Mouse (Mus musculus): ENCODE data around the gene Dnmt3a. TPM values are rescaled to one million over a fixed set of nuclear protein-coding genes. Genes with fewer than 3 reads are reported as not detected.

Gene Dnmt3a
- polyA plus RNA-seq, 1 experiment from 2014 or later, result 53.8 TPM

DNA sequence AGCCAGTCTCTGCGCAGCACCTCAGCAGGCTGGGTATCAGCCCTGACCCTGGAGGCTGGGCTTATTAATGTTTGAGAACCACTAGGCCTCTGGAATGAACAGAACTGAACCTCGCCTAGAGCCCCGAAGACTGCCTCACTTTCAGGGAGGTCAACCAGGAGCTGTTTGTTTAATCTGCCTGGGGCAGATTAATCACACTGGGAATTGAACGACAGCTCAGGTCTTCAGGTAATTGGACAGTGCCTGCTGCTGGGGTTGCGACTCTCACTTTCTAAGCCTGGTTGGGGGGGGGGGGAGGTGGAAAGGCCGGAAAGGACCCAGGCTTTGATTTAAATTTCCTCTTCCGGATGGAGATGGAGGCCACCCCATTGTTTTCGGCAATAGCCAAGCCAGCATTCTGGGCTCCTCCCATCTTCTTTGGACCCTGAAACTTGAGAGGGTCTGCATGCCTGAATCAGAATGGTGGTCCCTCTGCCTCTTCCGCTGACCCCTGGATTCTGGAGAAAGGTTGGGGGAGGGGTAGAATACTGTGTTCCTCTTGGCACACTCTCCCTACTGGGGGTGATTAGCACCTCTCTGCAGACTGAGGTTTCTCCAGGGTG lies 79.2 kb downstream of the Dnmt3a start:
- Histone ChIP-seq H3K36me3 (ENCODE audit: control insufficient read depth, insufficient read depth, low read length) (peaks cover 12% of the 10 kb centered on the region; the same call in 1 of the 2 replicates), H3K27ac (ENCODE audit: low read length) (no peak overlapping the region), H3K4me2 (ENCODE audit: low read depth, low read length) (no peak overlapping the region), H3K27me3 (replicated peaks; ENCODE audit: control insufficient read depth, insufficient read depth, low read length) (no peaks in the 10 kb centered on the region), H3K9ac (ENCODE audit: low read depth, low read length) (0 out of 2 replicates have a peak overlapping the region, but pooled peaks have one; percentile 6), H3K4me1 (ENCODE audit: control insufficient read depth, insufficient read depth, low read length) (peaks cover 36% of the 10 kb centered on the region), H3K9me3 (ENCODE audit: control insufficient read depth, low read length) (no peaks in the 10 kb centered on the region), H3K4me3 (ENCODE audit: low read length) (no peak overlapping the region)
- ATAC-seq, result no peak
- WGBS, result 39% methylated on average over 9 of the region's 9 CpGs

DNA sequence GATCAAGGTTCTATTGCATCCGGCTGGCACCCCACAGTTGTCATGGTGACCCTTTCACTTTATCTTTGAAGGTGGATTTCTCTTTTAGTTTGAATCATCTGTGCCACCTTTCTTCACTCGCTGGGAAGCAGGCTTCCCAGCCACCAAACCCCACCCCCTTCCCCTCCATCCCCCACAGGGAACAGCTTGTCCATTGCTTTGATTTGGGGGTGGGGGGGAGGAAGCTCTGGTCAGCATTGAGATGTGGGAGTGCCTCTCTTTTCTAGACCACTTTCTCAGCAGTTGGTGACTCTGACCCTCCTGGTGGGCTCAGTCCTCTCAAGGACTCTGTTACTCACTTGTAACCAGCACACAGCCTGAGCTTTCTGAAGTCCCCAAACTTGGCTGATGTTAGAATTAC lies 80.8 kb downstream of the Dnmt3a start:
- Histone ChIP-seq H3K4me2 (ENCODE audit: low read depth, low read length) (no peak overlapping the region), H3K36me3 (ENCODE audit: control insufficient read depth, insufficient read depth, low read length) (peaks cover 12% of the 10 kb centered on the region; the same call in 1 of the 2 replicates), H3K4me3 (ENCODE audit: low read length) (no peak overlapping the region), H3K9ac (ENCODE audit: low read depth, low read length) (no peak overlapping the region), H3K9me3 (ENCODE audit: control insufficient read depth, low read length) (no peaks in the 10 kb centered on the region), H3K27ac (ENCODE audit: low read length) (no peak overlapping the region), H3K4me1 (ENCODE audit: control insufficient read depth, insufficient read depth, low read length) (peaks cover 48% of the 10 kb centered on the region), H3K27me3 (replicated peaks; ENCODE audit: control insufficient read depth, insufficient read depth, low read length) (no peaks in the 10 kb centered on the region)
- ATAC-seq, result no peak
- 49% methylated on average over 2 of the region's 2 CpGs for WGBS

DNA sequence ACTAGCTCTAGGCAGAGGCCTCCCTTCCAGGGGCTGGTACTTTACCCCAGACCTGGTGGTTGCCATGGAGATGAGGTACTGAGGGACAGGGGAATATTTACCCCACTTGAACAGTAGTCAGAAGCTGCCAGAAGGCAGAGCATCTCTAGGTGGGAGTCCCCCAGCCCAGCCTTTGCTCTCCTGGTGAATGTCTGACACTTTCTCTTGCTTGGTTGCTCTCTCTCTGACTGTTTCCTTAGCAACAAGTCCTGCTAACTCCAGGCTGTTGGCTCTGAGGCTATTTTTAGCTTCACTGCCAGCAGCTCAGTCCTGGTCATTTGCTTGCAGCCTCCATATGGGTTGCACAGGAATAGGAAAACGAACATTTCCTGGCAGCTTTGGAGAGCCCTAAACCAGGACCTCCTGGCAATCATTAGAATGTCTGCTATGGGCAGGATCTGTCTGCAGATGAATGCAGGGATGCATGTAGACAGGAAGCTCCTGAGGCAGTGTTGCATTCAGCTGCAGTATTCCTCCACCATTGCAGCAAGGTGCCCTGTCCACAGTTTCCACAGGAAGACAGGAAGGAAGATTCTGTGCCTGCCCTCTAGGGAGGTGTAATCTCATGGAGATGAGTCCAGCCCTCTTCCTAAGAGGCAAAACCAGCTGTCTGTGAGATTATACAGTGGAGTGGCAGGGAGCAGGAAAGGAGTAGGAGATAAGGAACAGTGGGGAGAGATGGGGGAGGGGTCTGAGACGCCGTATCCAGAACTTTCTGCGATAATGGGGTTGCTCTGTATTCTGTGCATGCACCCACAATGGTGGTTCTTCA lies 81.9 kb downstream of the Dnmt3a start:
- 22% methylated on average over 4 of the region's 4 CpGs for WGBS
- peak; percentile 45 for ATAC-seq
- Histone ChIP-seq H3K36me3 (ENCODE audit: control insufficient read depth, insufficient read depth, low read length) (peaks cover 4% of the 10 kb centered on the region; the same call in 1 of the 2 replicates), H3K27me3 (replicated peaks; ENCODE audit: control insufficient read depth, insufficient read depth, low read length) (no peaks in the 10 kb centered on the region), H3K27ac (ENCODE audit: low read length) (peak overlapping the region; percentile 77), H3K4me3 (ENCODE audit: low read length) (no peak overlapping the region), H3K4me2 (ENCODE audit: low read depth, low read length) (no peak overlapping the region), H3K9ac (ENCODE audit: low read depth, low read length) (no peak overlapping the region), H3K4me1 (ENCODE audit: control insufficient read depth, insufficient read depth, low read length) (peaks cover 60% of the 10 kb centered on the region), H3K9me3 (ENCODE audit: control insufficient read depth, low read length) (no peaks in the 10 kb centered on the region)

DNA sequence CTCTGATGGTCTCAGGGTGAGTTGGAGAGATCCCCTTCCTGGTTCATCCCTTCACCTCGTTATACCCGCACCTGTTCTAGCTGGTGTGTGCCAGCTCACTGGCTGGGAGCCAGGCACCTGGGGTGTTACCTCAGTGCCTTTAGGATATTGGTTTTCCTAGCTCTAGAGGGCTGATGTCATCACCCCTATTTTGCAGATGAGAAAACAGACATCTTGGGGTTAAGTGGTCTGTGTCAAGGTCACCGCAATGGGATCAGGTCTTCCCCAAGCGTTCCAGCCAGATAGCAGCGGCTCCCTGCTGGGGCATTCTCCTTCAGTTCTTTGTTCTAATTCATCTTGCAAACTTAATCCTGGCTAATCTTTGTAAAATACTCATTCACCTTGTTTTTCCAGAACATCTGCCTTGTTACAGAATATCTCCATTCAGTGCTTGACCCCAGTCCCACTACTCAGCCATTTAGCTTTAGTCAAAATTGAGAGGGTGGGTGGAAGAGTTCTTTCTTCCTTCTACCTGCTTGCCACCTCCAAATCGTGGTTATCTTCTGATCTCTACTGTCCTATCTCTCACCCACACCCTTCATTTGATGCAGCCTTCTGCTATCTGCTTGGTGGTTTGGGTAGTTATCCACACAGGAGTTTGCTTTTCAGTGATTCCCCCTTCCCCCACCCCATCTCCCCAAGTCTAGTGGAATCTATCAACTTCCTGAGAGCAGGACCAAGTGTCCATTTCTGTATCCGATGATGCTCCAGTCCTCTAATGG lies 84.2 kb downstream of the Dnmt3a start:
- Histone ChIP-seq H3K36me3 (ENCODE audit: control insufficient read depth, insufficient read depth, low read length) (0 out of 2 replicates have a peak, but pooled peaks cover 3% of the 10 kb centered on the region), H3K27me3 (replicated peaks; ENCODE audit: control insufficient read depth, insufficient read depth, low read length) (no peaks in the 10 kb centered on the region), H3K27ac (ENCODE audit: low read length) (no peak overlapping the region), H3K9me3 (ENCODE audit: control insufficient read depth, low read length) (no peaks in the 10 kb centered on the region), H3K4me2 (ENCODE audit: low read depth, low read length) (no peak overlapping the region), H3K4me3 (ENCODE audit: low read length) (no peak overlapping the region), H3K4me1 (ENCODE audit: control insufficient read depth, insufficient read depth, low read length) (peaks cover 64% of the 10 kb centered on the region), H3K9ac (ENCODE audit: low read depth, low read length) (no peak overlapping the region)
- 52% methylated on average over 7 of the region's 7 CpGs for WGBS
- ATAC-seq, result no peak

DNA sequence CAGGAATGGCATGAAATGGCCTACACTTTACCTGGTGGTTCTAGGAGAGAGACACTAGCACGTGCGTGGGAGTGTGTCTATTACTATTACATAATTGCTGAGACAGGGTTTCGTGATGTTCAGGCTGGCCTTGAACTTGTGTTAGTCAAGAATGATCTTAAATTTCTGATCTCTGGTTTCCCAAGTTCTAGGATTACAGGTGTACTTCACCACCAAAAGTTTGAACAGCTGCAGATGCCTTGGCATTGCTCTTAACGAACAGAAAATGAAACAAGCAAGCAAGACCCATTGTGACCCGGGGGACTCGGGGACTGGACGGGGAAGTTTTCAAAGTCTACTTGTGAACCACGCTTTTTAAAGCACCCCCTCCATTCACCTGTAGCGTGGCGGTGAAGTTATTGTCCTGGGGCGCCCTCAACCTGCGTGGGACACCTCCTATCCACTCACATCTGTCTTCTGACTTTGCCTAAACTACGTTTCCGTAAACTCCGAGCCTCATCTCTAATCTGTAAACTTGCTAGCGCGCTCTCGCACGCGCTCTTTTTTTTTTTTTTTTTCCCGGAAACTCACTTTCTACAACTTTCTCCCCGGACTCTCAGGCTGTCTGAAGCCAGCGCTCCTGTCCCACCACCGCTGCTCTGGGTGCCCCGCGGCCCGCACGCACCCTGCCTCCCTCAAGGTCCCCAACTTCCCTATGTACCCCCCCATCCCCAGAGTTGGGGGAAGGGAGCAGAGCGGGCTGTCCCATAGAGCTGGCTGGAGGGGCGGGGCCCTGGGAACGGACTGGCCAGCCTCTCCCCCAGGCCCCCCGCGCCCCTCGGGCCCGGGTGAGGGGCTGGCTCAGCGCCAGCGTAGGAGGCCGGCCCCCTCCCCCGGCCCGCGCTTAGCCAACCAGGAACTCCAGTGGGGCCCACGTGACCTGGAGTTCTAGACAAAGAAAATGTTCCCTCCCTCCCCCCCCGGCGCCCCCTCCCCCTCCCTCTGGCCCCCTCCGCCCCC lies 85.2 kb downstream of the Dnmt3a start:
- Histone ChIP-seq H3K36me3 (ENCODE audit: control insufficient read depth, insufficient read depth, low read length) (peaks cover 9% of the 10 kb centered on the region; the same call in 1 of the 2 replicates), H3K9ac (ENCODE audit: low read depth, low read length) (peak overlapping the region; percentile 77), H3K27ac (ENCODE audit: low read length) (peak overlapping the region; percentile 93), H3K4me3 (ENCODE audit: low read length) (peak overlapping the region; percentile 55), H3K9me3 (ENCODE audit: control insufficient read depth, low read length) (no peaks in the 10 kb centered on the region), H3K27me3 (replicated peaks; ENCODE audit: control insufficient read depth, insufficient read depth, low read length) (no peaks in the 10 kb centered on the region), H3K4me2 (ENCODE audit: low read depth, low read length) (peak overlapping the region; percentile 85), H3K4me1 (ENCODE audit: control insufficient read depth, insufficient read depth, low read length) (peaks cover 63% of the 10 kb centered on the region)
- 6% methylated on average over 42 of the region's 45 CpGs for WGBS
- ATAC-seq, result peak; percentile 57

DNA sequence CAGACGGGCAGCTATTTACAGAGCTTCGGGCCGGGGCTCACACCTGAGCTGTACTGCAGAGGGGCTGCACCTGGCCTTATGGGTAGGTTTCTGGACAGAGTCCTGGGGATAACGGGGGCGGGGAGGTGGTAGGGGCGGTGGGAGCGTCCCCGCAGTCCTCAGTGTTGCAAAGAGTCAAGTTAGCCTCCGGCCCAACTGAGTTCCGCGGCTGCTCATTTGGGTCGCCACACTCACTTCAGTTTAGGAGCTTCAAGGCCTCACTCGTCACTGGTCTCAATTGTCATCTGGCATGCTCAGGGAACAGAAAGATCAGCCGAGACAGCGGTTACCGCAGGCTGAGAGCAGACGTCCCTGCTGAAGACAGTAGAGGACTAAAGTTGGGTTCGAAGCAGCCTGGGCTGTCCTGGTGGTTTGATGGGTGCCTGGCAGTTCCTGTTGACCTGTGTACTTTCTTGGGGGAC lies 86.0 kb downstream of the Dnmt3a start:
- Histone ChIP-seq H3K27me3 (replicated peaks; ENCODE audit: control insufficient read depth, insufficient read depth, low read length) (no peaks in the 10 kb centered on the region), H3K9me3 (ENCODE audit: control insufficient read depth, low read length) (no peaks in the 10 kb centered on the region), H3K4me2 (ENCODE audit: low read depth, low read length) (peak overlapping the region; percentile 85), H3K27ac (ENCODE audit: low read length) (peak overlapping the region; percentile 93), H3K36me3 (ENCODE audit: control insufficient read depth, insufficient read depth, low read length) (peaks cover 16% of the 10 kb centered on the region; the same call in 1 of the 2 replicates), H3K4me3 (ENCODE audit: low read length) (peak overlapping the region; percentile 55), H3K9ac (ENCODE audit: low read depth, low read length) (peak overlapping the region; percentile 77), H3K4me1 (ENCODE audit: control insufficient read depth, insufficient read depth, low read length) (peaks cover 63% of the 10 kb centered on the region)
- 10% methylated on average over 18 of the region's 18 CpGs for WGBS
- ATAC-seq, result peak; percentile 31

DNA sequence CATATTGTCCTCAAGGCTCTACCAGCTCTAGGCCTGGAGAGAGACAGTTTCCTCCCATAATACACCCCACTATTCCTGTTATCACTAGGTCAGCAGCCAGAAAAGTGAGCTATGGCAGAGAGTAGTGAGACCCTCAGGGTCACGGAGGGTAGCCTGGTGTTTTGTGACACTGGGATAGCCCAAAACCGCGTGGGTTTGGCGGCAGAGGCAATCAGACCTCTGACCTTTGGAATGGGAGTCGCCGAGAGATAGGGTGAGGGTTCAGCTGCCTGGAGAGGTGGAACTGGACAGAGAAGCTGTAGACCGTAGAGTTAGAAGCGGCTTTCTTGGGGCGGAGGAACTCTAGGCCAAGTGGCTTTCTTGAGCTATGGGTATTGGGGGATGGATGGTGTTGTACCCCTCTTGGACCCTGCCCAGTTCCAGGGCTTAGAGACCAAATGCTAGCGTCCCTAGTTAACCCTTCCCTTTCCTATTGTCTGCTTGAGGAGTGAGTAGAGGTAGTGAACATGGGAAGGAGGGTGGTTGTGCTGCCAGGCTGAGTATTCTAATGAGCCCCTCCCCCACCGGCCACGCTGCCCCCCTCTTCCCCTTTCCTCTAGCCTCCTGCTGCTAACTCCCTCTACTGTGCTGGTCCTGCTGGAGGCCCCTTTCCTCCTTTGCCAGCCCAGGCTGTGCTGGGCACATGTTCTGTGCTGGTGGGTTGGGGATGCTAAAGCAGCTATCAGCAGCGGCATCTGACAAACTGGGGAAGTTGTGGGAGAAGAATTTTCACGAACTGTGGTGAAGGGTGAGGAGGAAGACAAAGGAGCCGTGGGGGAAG lies 86.6 kb downstream of the Dnmt3a start:
- Histone ChIP-seq H3K36me3 (ENCODE audit: control insufficient read depth, insufficient read depth, low read length) (peaks cover 20% of the 10 kb centered on the region; the same call in 1 of the 2 replicates), H3K27ac (ENCODE audit: low read length) (peak overlapping the region; percentile 93), H3K27me3 (replicated peaks; ENCODE audit: control insufficient read depth, insufficient read depth, low read length) (no peaks in the 10 kb centered on the region), H3K9me3 (ENCODE audit: control insufficient read depth, low read length) (no peaks in the 10 kb centered on the region), H3K4me3 (ENCODE audit: low read length) (peak overlapping the region; percentile 55), H3K4me2 (ENCODE audit: low read depth, low read length) (peak overlapping the region; percentile 85), H3K4me1 (ENCODE audit: control insufficient read depth, insufficient read depth, low read length) (peaks cover 57% of the 10 kb centered on the region), H3K9ac (ENCODE audit: low read depth, low read length) (peak overlapping the region; percentile 77)
- peak; percentile 52 for ATAC-seq
- WGBS, result 14% methylated on average over 15 of the region's 15 CpGs

DNA sequence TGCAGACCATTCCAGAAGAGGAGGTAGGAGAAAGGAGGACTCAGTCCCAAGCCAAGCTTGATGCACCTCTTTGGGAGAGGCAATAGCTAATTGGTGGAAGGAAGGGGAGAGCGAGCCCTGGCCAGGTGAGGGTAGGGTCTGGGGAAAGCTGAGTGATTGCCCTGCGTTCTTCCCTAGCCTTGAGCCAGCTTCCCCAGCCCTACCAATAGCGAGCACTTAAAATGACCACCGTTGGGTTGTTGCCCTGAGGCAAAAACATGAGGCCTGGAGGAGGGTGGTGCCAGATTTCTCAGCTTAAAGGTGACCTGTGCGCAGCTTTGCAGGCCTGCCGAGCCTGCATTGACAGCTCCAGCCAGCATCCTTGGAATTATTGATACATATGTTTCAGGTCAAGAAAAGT lies 87.5 kb downstream of the Dnmt3a start:
- H3K9ac ChIP-seq (ENCODE audit: low read depth, low read length), result no peak overlapping the region

More for the DNA sequence above, 87.5 kb downstream of the Dnmt3a start:
- H3K4me2 ChIP-seq (ENCODE audit: low read depth, low read length), result peak overlapping the region; percentile 85; the same call in 1 of the 2 replicates
- 58% methylated on average over 6 of the region's 6 CpGs for WGBS
- H3K4me3 ChIP-seq (ENCODE audit: low read length), result 0 out of 2 replicates have a peak overlapping the region, but pooled peaks have one; percentile 55
- no peak overlapping the region for H3K27ac ChIP-seq (ENCODE audit: low read length)
- peaks cover 50% of the 10 kb centered on the region for H3K4me1 ChIP-seq (ENCODE audit: control insufficient read depth, insufficient read depth, low read length)
- H3K36me3 ChIP-seq (ENCODE audit: control insufficient read depth, insufficient read depth, low read length), result peaks cover 25% of the 10 kb centered on the region; the same call in 1 of the 2 replicates
- H3K9me3 ChIP-seq (ENCODE audit: control insufficient read depth, low read length), result no peaks in the 10 kb centered on the region
- ATAC-seq, result no peak
- H3K27me3 ChIP-seq (replicated peaks; ENCODE audit: control insufficient read depth, insufficient read depth, low read length), result no peaks in the 10 kb centered on the region
